Mouse (Mus musculus): ENCODE measurements around the gene Ntn4.

GRCm38 (mm10) chr10:93640521-93640952, at the start of gene Ntn4:
- TF ChIP-seq CTCF (IDR thresholded peaks at IDR 0.05; ENCODE audit: low read depth, low read length) (no peak), GATA1 (IDR thresholded peaks at IDR 0.05; ENCODE audit: borderline replicate concordance, low read length) (no peak), TAL1 (conservative IDR thresholded peaks at IDR 0.05; ENCODE audit: low read depth, low read length) (no peak), POLR2AphosphoS5 (IDR thresholded peaks at IDR 0.05; ENCODE audit: insufficient replicate concordance, low read depth, low read length) (no peak)
